Mouse (Mus musculus) midbrain, postnatal 0 days (tissue): ENCODE data around the gene Csrnp2. TPM values are rescaled to one million over a fixed set of nuclear protein-coding genes. Genes with fewer than 3 reads are reported as not detected.

Source experiments
- ATAC-seq: fragments of 200-750 bp; cut with Nextera tagmentation; 2 replicates; pipeline ENCODE4 v1.8.0; 2017; ENCODE audit warnings: moderate number of reproducible peaks, mild to moderate bottlenecking, moderate TSS enrichment, moderate library complexity; ENCODE audit not compliant: low FRiP score
- DNase-seq: peaks from one replicate; pipeline ENCODE4 v3.0.0-alpha.2; 2015; ENCODE audit warnings: low spot score
- H3K27ac ChIP-seq: fragments of 300-500 bp; sonication (generic); 2 replicates; pipeline ENCODE4 v1.5.1; 2014; ENCODE audit warnings: low read depth, mild to moderate bottlenecking, low read length, mixed read lengths
- H3K27me3 ChIP-seq: fragments of 300-500 bp; sonication (generic); 2 replicates; pipeline ENCODE4 v1.6.1; 2014; ENCODE audit warnings: low read length, control low read depth, mixed read lengths; ENCODE audit not compliant: insufficient read depth
- H3K36me3 ChIP-seq: fragments of 300-500 bp; sonication (generic); 2 replicates; pipeline ENCODE4 v1.6.1; 2014; ENCODE audit warnings: low read length, control low read depth, mixed read lengths; ENCODE audit not compliant: insufficient read depth
- H3K4me1 ChIP-seq: fragments of 300-500 bp; sonication (generic); 2 replicates; pipeline ENCODE4 v1.6.1; 2014; ENCODE audit warnings: mild to moderate bottlenecking, control low read depth, antibody characterized with exemption, low read length, mixed read lengths; ENCODE audit not compliant: insufficient read depth
- H3K4me2 ChIP-seq: fragments of 300-500 bp; sonication (generic); 2 replicates; pipeline ENCODE4 v1.6.1; 2014; ENCODE audit warnings: low read depth, mild to moderate bottlenecking, low read length, mixed read lengths; ENCODE audit not compliant: poor library complexity, severe bottlenecking
- H3K4me3 ChIP-seq: fragments of 300-500 bp; sonication (generic); 2 replicates; pipeline ENCODE4 v1.5.1; 2014; ENCODE audit warnings: low read depth, mild to moderate bottlenecking, low read length, moderate library complexity
- H3K9ac ChIP-seq: fragments of 300-500 bp; sonication (generic); replicated peaks from 2 replicates; pipeline ENCODE4 v1.6.1; 2014; ENCODE audit warnings: mild to moderate bottlenecking, low read length, moderate library complexity, mixed read lengths; ENCODE audit not compliant: poor library complexity, severe bottlenecking
- H3K9me3 ChIP-seq: fragments of 300-500 bp; sonication (generic); 2 replicates; pipeline ENCODE4 v1.6.1; 2016; ENCODE audit warnings: low read length, control low read depth
- CTCF ChIP-seq: IDR thresholded peaks from 2 replicates; pipeline ENCODE4 v1.5.1; 2016; ENCODE audit warnings: antibody characterized with exemption, mild to moderate bottlenecking
- WGBS: fragments of 180-500 bp; shearing (Covaris S2); extraction: QIAGEN DNeasy Blood & Tissue Kit; methylation state at CpG from one replicate; pipeline ENCODE4 v1.1.7; 2014; 5-methylcytosine and 5-hydroxymethylcytosine counted together
- polyA plus RNA-seq: library from polyadenylated mRNA; unstranded; fragments of >200 nt; fragmentation: Nextera tagmentation; extraction: Ambion mirVana; gene quantifications from 2 replicates; pipeline ENCODE4 v1.2.1, GENCODE M21; 2015
- total RNA-seq: library from RNA; depleted of rRNA; stranded (reverse); fragments of >200 nt; gene quantifications from 2 replicates; pipeline ENCODE4 v1.2.3, GENCODE M21; 2014; rRNA removed

Csrnp2 gene
- total and polyA plus RNA-seq, 2 experiments from 2014 or later: 37.0 to 66.3 TPM

GRCm38 (mm10) chr15:100436518-100436917 is 58.8 kb downstream of the Csrnp2 start:
- ATAC-seq: no peak
- H3K4me2 ChIP-seq: no peak overlapping the region
- TF ChIP-seq CTCF: no peak
- H3K36me3 ChIP-seq: no peaks in the 10 kb centered on the region
- H3K9me3 ChIP-seq: no peaks in the 10 kb centered on the region
- H3K27ac ChIP-seq: no peak overlapping the region
- H3K4me3 ChIP-seq: no peak overlapping the region
- H3K9ac ChIP-seq: no peak overlapping the region
- WGBS: 59% methylated on average over 10 of the region's 10 CpGs
- DNase-seq: no peak
- H3K27me3 ChIP-seq: no peaks in the 10 kb centered on the region
- no peaks in the 10 kb centered on the region for H3K4me1 ChIP-seq

- H3K9me3 ChIP-seq: no peaks in the 10 kb centered on the region
- DNase-seq (no peak), ATAC-seq (no peak)
- no peaks in the 10 kb centered on the region for H3K36me3 ChIP-seq
- no peaks in the 10 kb centered on the region for H3K27me3 ChIP-seq
- WGBS: 78% methylated on average over 4 of the region's 4 CpGs
- H3K9ac ChIP-seq: no peak overlapping the region
- no peaks in the 10 kb centered on the region for H3K4me1 ChIP-seq
- no peak for TF ChIP-seq CTCF
- no peak overlapping the region for H3K27ac ChIP-seq
- H3K4me3 ChIP-seq: no peak overlapping the region
- H3K4me2 ChIP-seq: no peak overlapping the region
Observed at GRCm38 (mm10) chr15:100436112-100436511, 59.2 kb downstream of the Csrnp2 start.

GRCm38 (mm10) chr15:100433234-100433633 is 62.1 kb downstream of the Csrnp2 start:
- no peak for DNase-seq

GRCm38 (mm10) chr15:100429959-100430565 is 65.2 kb downstream of the Csrnp2 start:
- peak; percentile 89 for DNase-seq
- no peaks in the 10 kb centered on the region for H3K9me3 ChIP-seq
- ATAC-seq: no peak
- no peak for TF ChIP-seq CTCF
- peaks cover 5% of the 10 kb centered on the region for H3K27me3 ChIP-seq
- no peak overlapping the region for H3K9ac ChIP-seq
- H3K27ac ChIP-seq: no peak overlapping the region
- no peak overlapping the region for H3K4me3 ChIP-seq
- no peaks in the 10 kb centered on the region for H3K4me1 ChIP-seq
- H3K36me3 ChIP-seq: no peaks in the 10 kb centered on the region
- no peak overlapping the region for H3K4me2 ChIP-seq
- 78% methylated on average over 11 of the region's 11 CpGs for WGBS

More at GRCm38 (mm10) chr15:100433234-100433633, 62.1 kb downstream of the Csrnp2 start:
- no peak for TF ChIP-seq CTCF
- Histone ChIP-seq H3K9ac (no peak overlapping the region), H3K27ac (no peak overlapping the region), H3K4me1 (no peaks in the 10 kb centered on the region), H3K4me2 (no peak overlapping the region), H3K36me3 (no peaks in the 10 kb centered on the region), H3K4me3 (no peak overlapping the region), H3K27me3 (no peaks in the 10 kb centered on the region), H3K9me3 (no peaks in the 10 kb centered on the region)
- WGBS: 69% methylated on average over 4 of the region's 4 CpGs
- ATAC-seq: no peak

Other genes starting within 250 kb of the Csrnp2 start
- gene Tmprss12, start 214.7 kb downstream of the Csrnp2 start, total RNA-seq: not detected in 2 replicates
- gene Tmprss12, start 214.7 kb downstream of the Csrnp2 start, polyA plus RNA-seq: not detected in 2 replicates
- gene Mettl7a1, start 191.3 kb downstream of the Csrnp2 start, total RNA-seq: 12.4 and 13.5 TPM in 2 replicates
- gene Mettl7a1, start 191.3 kb downstream of the Csrnp2 start, polyA plus RNA-seq: 2.0 and 2.6 TPM in 2 replicates
- gene Mettl7a3, start 160.6 kb downstream of the Csrnp2 start, total RNA-seq: not detected in 2 replicates
- not detected in 2 replicates for gene Mettl7a3, start 160.6 kb downstream of the Csrnp2 start, polyA plus RNA-seq
- not detected in 2 replicates for gene Methig1, start 142.3 kb downstream of the Csrnp2 start, total RNA-seq
- gene Methig1, start 142.3 kb downstream of the Csrnp2 start, polyA plus RNA-seq: not detected in 2 replicates
- not detected in 2 replicates for gene Mettl7a2, start 142.3 kb downstream of the Csrnp2 start, total RNA-seq
- not detected in 2 replicates for gene Mettl7a2, start 142.3 kb downstream of the Csrnp2 start, polyA plus RNA-seq
- gene Higd1c, start 130.9 kb downstream of the Csrnp2 start, total RNA-seq: not detected in 2 replicates
- gene Higd1c, start 130.9 kb downstream of the Csrnp2 start, polyA plus RNA-seq: not detected in 2 replicates
- gene Gm5475, start 73.3 kb downstream of the Csrnp2 start, total RNA-seq: not detected in 2 replicates
- gene Gm5475, start 73.3 kb downstream of the Csrnp2 start, polyA plus RNA-seq: 0.15 and 0.17 TPM in 2 replicates
- 29.5 and 34.4 TPM in 2 replicates for gene Slc11a2, start 70.4 kb downstream of the Csrnp2 start, total RNA-seq
- gene Slc11a2, start 70.4 kb downstream of the Csrnp2 start, polyA plus RNA-seq: 17.0 and 23.6 TPM in 2 replicates
- gene Letmd1, start 26.5 kb downstream of the Csrnp2 start, total RNA-seq: 80.9 and 86.0 TPM in 2 replicates
- 53.0 and 55.0 TPM in 2 replicates for gene Letmd1, start 26.5 kb downstream of the Csrnp2 start, polyA plus RNA-seq
- gene Tfcp2, start 56.5 kb upstream of the Csrnp2 start, total RNA-seq: 30.4 and 33.6 TPM in 2 replicates
- 33.0 and 36.7 TPM in 2 replicates for gene Tfcp2, start 56.5 kb upstream of the Csrnp2 start, polyA plus RNA-seq
- gene Pou6f1, start 104.5 kb upstream of the Csrnp2 start, total RNA-seq: 78.4 and 111 TPM in 2 replicates
- gene Pou6f1, start 104.5 kb upstream of the Csrnp2 start, polyA plus RNA-seq: 26.7 and 30.6 TPM in 2 replicates
- 89.3 and 148 TPM in 2 replicates for gene Dazap2, start 119.9 kb upstream of the Csrnp2 start, total RNA-seq
- 133 and 134 TPM in 2 replicates for gene Dazap2, start 119.9 kb upstream of the Csrnp2 start, polyA plus RNA-seq
- gene Smagp, start 141.5 kb upstream of the Csrnp2 start, total RNA-seq: 1.2 and 2.5 TPM in 2 replicates
- gene Smagp, start 141.5 kb upstream of the Csrnp2 start, polyA plus RNA-seq: 2.6 and 3.8 TPM in 2 replicates
- gene Bin2, start 174.1 kb upstream of the Csrnp2 start, total RNA-seq: 2.1 and 2.7 TPM in 2 replicates
- 1.2 TPM in 2 replicates for gene Bin2, start 174.1 kb upstream of the Csrnp2 start, polyA plus RNA-seq
- 2.0 TPM in 1 of 2 replicates, not detected in the other for gene Cela1, start 192.4 kb upstream of the Csrnp2 start, total RNA-seq
- gene Cela1, start 192.4 kb upstream of the Csrnp2 start, polyA plus RNA-seq: 2.0 TPM in 2 replicates
- 0.16 and 0.71 TPM in 2 replicates for gene Galnt6, start 233.9 kb upstream of the Csrnp2 start, total RNA-seq
- gene Galnt6, start 233.9 kb upstream of the Csrnp2 start, polyA plus RNA-seq: 0.20 and 0.22 TPM in 2 replicates